Mouse (Mus musculus) liver, adult (tissue): Measurements from ENCODE around the gene Rgl2.

ENCODE experiments used
- GATA4 ChIP-seq: IDR thresholded peaks from 2 replicates; pipeline ENCODE4 v1.6.1; 2014; ENCODE audit warnings: mild to moderate bottlenecking, low read length; ENCODE audit not compliant: insufficient replicate concordance

Gene Rgl2

GRCm38 (mm10) chr17:33972691-33973090 lies 43.3 kb downstream of the Rgl2 start:
- TF ChIP-seq GATA4, result no peak

GRCm38 (mm10) chr17:33973572-33973971 lies 44.2 kb downstream of the Rgl2 start:
- no peak for TF ChIP-seq GATA4

- no peak for TF ChIP-seq GATA4
Measured at GRCm38 (mm10) chr17:33977861-33978557, 48.7 kb downstream of the Rgl2 start.

GRCm38 (mm10) chr17:33978631-33979031 lies 49.3 kb downstream of the Rgl2 start:
- peak; percentile 68; the same call in 1 of the 2 replicates for TF ChIP-seq GATA4

- TF ChIP-seq GATA4, result peak; percentile 97
Measured at GRCm38 (mm10) chr17:33979512-33980050, 50.2 kb downstream of the Rgl2 start.

- TF ChIP-seq GATA4, result no peak
Measured at GRCm38 (mm10) chr17:33980181-33981035, 51.1 kb downstream of the Rgl2 start.
